Mouse (Mus musculus): ENCODE measurements at regions not wholly inside any gene's neighbourhood (a gene's known extent, or its start where the extent isn't known, plus 50 kb on each side); places are given as distances from the start of the nearest gene placed in this dataset.

- 38% methylated on average over 2 of the region's 2 CpGs for WGBS
Measured at GRCm38 (mm10) chr12:25725774-25726173, 628.8 kb upstream of the Id2 start.

GRCm38 (mm10) chr12:25711186-25711585 lies 614.2 kb upstream of the Id2 start:
- Histone ChIP-seq H3K9me3 (ENCODE audit: control insufficient read depth, low read length) (no peaks in the 10 kb centered on the region), H3K4me3 (ENCODE audit: low read depth, low read length) (no peak overlapping the region), H3K27me3 (replicated peaks; ENCODE audit: control insufficient read depth, insufficient read depth, low read length) (no peaks in the 10 kb centered on the region), H3K4me1 (replicated peaks; ENCODE audit: control insufficient read depth, insufficient read depth, low read length) (no peaks in the 10 kb centered on the region), H3K4me2 (ENCODE audit: low read length) (no peak overlapping the region), H3K36me3 (ENCODE audit: control insufficient read depth, insufficient read depth, low read length) (no peaks in the 10 kb centered on the region), H3K9ac (ENCODE audit: low read length) (no peak overlapping the region), H3K27ac (ENCODE audit: low read depth) (no peak overlapping the region)
- WGBS, result 91% methylated on average over 1 of the region's 1 CpGs
- no peak for DNase-seq (ENCODE audit: low spot score)
- ATAC-seq (replicated peaks; ENCODE audit: low FRiP score, low TSS enrichment, low read depth), result no peak

More at GRCm38 (mm10) chr12:25725774-25726173, 628.8 kb upstream of the Id2 start:
- no peaks in the 10 kb centered on the region for H3K27me3 ChIP-seq (replicated peaks; ENCODE audit: control insufficient read depth, insufficient read depth, low read length)
- no peak overlapping the region for H3K4me3 ChIP-seq (ENCODE audit: low read depth, low read length)
- no peaks in the 10 kb centered on the region for H3K9me3 ChIP-seq (ENCODE audit: control insufficient read depth, low read length)
- no peaks in the 10 kb centered on the region for H3K4me1 ChIP-seq (replicated peaks; ENCODE audit: control insufficient read depth, insufficient read depth, low read length)
- no peaks in the 10 kb centered on the region for H3K36me3 ChIP-seq (ENCODE audit: control insufficient read depth, insufficient read depth, low read length)
- DNase-seq (ENCODE audit: low spot score) (no peak), ATAC-seq (replicated peaks; ENCODE audit: low FRiP score, low TSS enrichment, low read depth) (no peak)
- H3K9ac ChIP-seq (ENCODE audit: low read length), result no peak overlapping the region
- no peak overlapping the region for H3K27ac ChIP-seq (ENCODE audit: low read depth)
- no peak overlapping the region for H3K4me2 ChIP-seq (ENCODE audit: low read length)

- Histone ChIP-seq H3K36me3 (ENCODE audit: control insufficient read depth, insufficient read depth, low read length) (no peaks in the 10 kb centered on the region), H3K4me3 (ENCODE audit: low read depth, low read length) (peak overlapping the region; percentile 11; the same call in 1 of the 2 replicates), H3K4me1 (replicated peaks; ENCODE audit: control insufficient read depth, insufficient read depth, low read length) (no peaks in the 10 kb centered on the region), H3K9me3 (ENCODE audit: control insufficient read depth, low read length) (no peaks in the 10 kb centered on the region), H3K27ac (ENCODE audit: low read depth) (no peak overlapping the region), H3K4me2 (ENCODE audit: low read length) (peak overlapping the region; percentile 42), H3K9ac (ENCODE audit: low read length) (no peak overlapping the region), H3K27me3 (replicated peaks; ENCODE audit: control insufficient read depth, insufficient read depth, low read length) (no peaks in the 10 kb centered on the region)
- ATAC-seq (replicated peaks; ENCODE audit: low FRiP score, low TSS enrichment, low read depth), result no peak
- WGBS, result 19% methylated on average over 6 of the region's 6 CpGs
- no peak for DNase-seq (ENCODE audit: low spot score)
Measured at GRCm38 (mm10) chr12:25703023-25703400, 606.1 kb upstream of the Id2 start.

GRCm38 (mm10) chr12:25702176-25703022 lies 605.5 kb upstream of the Id2 start:
- H3K4me3 ChIP-seq (ENCODE audit: low read depth, low read length), result peak overlapping the region; percentile 11; the same call in 1 of the 2 replicates
- peak overlapping the region; percentile 42 for H3K4me2 ChIP-seq (ENCODE audit: low read length)
- H3K27ac ChIP-seq (ENCODE audit: low read depth), result no peak overlapping the region
- WGBS, result 18% methylated on average over 21 of the region's 21 CpGs
- no peaks in the 10 kb centered on the region for H3K4me1 ChIP-seq (replicated peaks; ENCODE audit: control insufficient read depth, insufficient read depth, low read length)
- no peaks in the 10 kb centered on the region for H3K27me3 ChIP-seq (replicated peaks; ENCODE audit: control insufficient read depth, insufficient read depth, low read length)
- H3K9me3 ChIP-seq (ENCODE audit: control insufficient read depth, low read length), result no peaks in the 10 kb centered on the region
- DNase-seq (ENCODE audit: low spot score) (peak; percentile 62), ATAC-seq (replicated peaks; ENCODE audit: low FRiP score, low TSS enrichment, low read depth) (0 out of 2 replicates have a peak, but pooled peaks have one; percentile 36)
- H3K9ac ChIP-seq (ENCODE audit: low read length), result no peak overlapping the region
- no peaks in the 10 kb centered on the region for H3K36me3 ChIP-seq (ENCODE audit: control insufficient read depth, insufficient read depth, low read length)

GRCm38 (mm10) chr12:25687063-25687462 lies 590.1 kb upstream of the Id2 start:
- Histone ChIP-seq H3K9me3 (ENCODE audit: control insufficient read depth, low read length) (no peaks in the 10 kb centered on the region), H3K9ac (ENCODE audit: low read length) (no peak overlapping the region), H3K27ac (ENCODE audit: low read depth) (no peak overlapping the region), H3K4me1 (replicated peaks; ENCODE audit: control insufficient read depth, insufficient read depth, low read length) (no peaks in the 10 kb centered on the region), H3K4me2 (ENCODE audit: low read length) (no peak overlapping the region), H3K4me3 (ENCODE audit: low read depth, low read length) (no peak overlapping the region), H3K36me3 (ENCODE audit: control insufficient read depth, insufficient read depth, low read length) (no peaks in the 10 kb centered on the region), H3K27me3 (replicated peaks; ENCODE audit: control insufficient read depth, insufficient read depth, low read length) (no peaks in the 10 kb centered on the region)
- DNase-seq (ENCODE audit: low spot score) (no peak), ATAC-seq (replicated peaks; ENCODE audit: low FRiP score, low TSS enrichment, low read depth) (no peak)

GRCm38 (mm10) chr12:25676631-25677030 lies 579.7 kb upstream of the Id2 start:
- no peak overlapping the region for H3K27ac ChIP-seq (ENCODE audit: low read depth)
- H3K9me3 ChIP-seq (ENCODE audit: control insufficient read depth, low read length), result no peaks in the 10 kb centered on the region
- no peaks in the 10 kb centered on the region for H3K27me3 ChIP-seq (replicated peaks; ENCODE audit: control insufficient read depth, insufficient read depth, low read length)
- DNase-seq (ENCODE audit: low spot score) (no peak), ATAC-seq (replicated peaks; ENCODE audit: low FRiP score, low TSS enrichment, low read depth) (no peak)
- no peaks in the 10 kb centered on the region for H3K4me1 ChIP-seq (replicated peaks; ENCODE audit: control insufficient read depth, insufficient read depth, low read length)
- WGBS, result 89% methylated on average over 11 of the region's 11 CpGs
- no peak overlapping the region for H3K4me3 ChIP-seq (ENCODE audit: low read depth, low read length)
- no peaks in the 10 kb centered on the region for H3K36me3 ChIP-seq (ENCODE audit: control insufficient read depth, insufficient read depth, low read length)
- no peak overlapping the region for H3K9ac ChIP-seq (ENCODE audit: low read length)
- H3K4me2 ChIP-seq (ENCODE audit: low read length), result no peak overlapping the region

- H3K9ac ChIP-seq (ENCODE audit: low read length), result no peak overlapping the region
- ATAC-seq (replicated peaks; ENCODE audit: low FRiP score, low TSS enrichment, low read depth) (no peak), DNase-seq (ENCODE audit: low spot score) (no peak)
- no peaks in the 10 kb centered on the region for H3K27me3 ChIP-seq (replicated peaks; ENCODE audit: control insufficient read depth, insufficient read depth, low read length)
- H3K4me2 ChIP-seq (ENCODE audit: low read length), result no peak overlapping the region
- no peak overlapping the region for H3K27ac ChIP-seq (ENCODE audit: low read depth)
- H3K4me1 ChIP-seq (replicated peaks; ENCODE audit: control insufficient read depth, insufficient read depth, low read length), result no peaks in the 10 kb centered on the region
- H3K36me3 ChIP-seq (ENCODE audit: control insufficient read depth, insufficient read depth, low read length), result no peaks in the 10 kb centered on the region
- 70% methylated on average over 11 of the region's 11 CpGs for WGBS
- no peaks in the 10 kb centered on the region for H3K9me3 ChIP-seq (ENCODE audit: control insufficient read depth, low read length)
- H3K4me3 ChIP-seq (ENCODE audit: low read depth, low read length), result no peak overlapping the region
Measured at GRCm38 (mm10) chr12:25668336-25668735, 571.4 kb upstream of the Id2 start.

GRCm38 (mm10) chr12:25654456-25654855 lies 557.5 kb upstream of the Id2 start:
- Histone ChIP-seq H3K9ac (ENCODE audit: low read length) (no peak overlapping the region), H3K27me3 (replicated peaks; ENCODE audit: control insufficient read depth, insufficient read depth, low read length) (no peaks in the 10 kb centered on the region), H3K4me3 (ENCODE audit: low read depth, low read length) (no peak overlapping the region), H3K4me2 (ENCODE audit: low read length) (no peak overlapping the region), H3K36me3 (ENCODE audit: control insufficient read depth, insufficient read depth, low read length) (no peaks in the 10 kb centered on the region), H3K4me1 (replicated peaks; ENCODE audit: control insufficient read depth, insufficient read depth, low read length) (no peaks in the 10 kb centered on the region), H3K9me3 (ENCODE audit: control insufficient read depth, low read length) (no peaks in the 10 kb centered on the region), H3K27ac (ENCODE audit: low read depth) (no peak overlapping the region)
- ATAC-seq (replicated peaks; ENCODE audit: low FRiP score, low TSS enrichment, low read depth) (no peak), DNase-seq (ENCODE audit: low spot score) (no peak)
- WGBS, result 93% methylated on average over 5 of the region's 5 CpGs

GRCm38 (mm10) chr12:25650237-25650636 lies 553.3 kb upstream of the Id2 start:
- no peak overlapping the region for H3K4me2 ChIP-seq (ENCODE audit: low read length)
- H3K27ac ChIP-seq (ENCODE audit: low read depth), result no peak overlapping the region
- no peaks in the 10 kb centered on the region for H3K36me3 ChIP-seq (ENCODE audit: control insufficient read depth, insufficient read depth, low read length)
- no peaks in the 10 kb centered on the region for H3K9me3 ChIP-seq (ENCODE audit: control insufficient read depth, low read length)
- no peak overlapping the region for H3K9ac ChIP-seq (ENCODE audit: low read length)
- no peak for ATAC-seq (replicated peaks; ENCODE audit: low FRiP score, low TSS enrichment, low read depth)
- H3K4me3 ChIP-seq (ENCODE audit: low read depth, low read length), result no peak overlapping the region
- H3K4me1 ChIP-seq (replicated peaks; ENCODE audit: control insufficient read depth, insufficient read depth, low read length), result no peaks in the 10 kb centered on the region
- H3K27me3 ChIP-seq (replicated peaks; ENCODE audit: control insufficient read depth, insufficient read depth, low read length), result no peaks in the 10 kb centered on the region
- WGBS, result 54% methylated on average over 3 of the region's 3 CpGs
- DNase-seq (ENCODE audit: low spot score), result no peak
